Mouse (Mus musculus) lung, embryonic 16.5 days (tissue): ENCODE data around the gene Cyfip1. TPM values are rescaled to one million over a fixed set of nuclear protein-coding genes. Genes with fewer than 3 reads are reported as not detected.

Source experiments
- ATAC-seq: fragments of 200-750 bp; cut with Nextera tagmentation; 2 replicates; pipeline ENCODE4 v1.8.0; 2017; ENCODE audit warnings: low read depth, mild to moderate bottlenecking, moderate library complexity
- H3K27ac ChIP-seq: fragments of 300-500 bp; sonication (generic); 2 replicates; pipeline ENCODE4 v1.5.1; 2014; ENCODE audit warnings: mild to moderate bottlenecking, control low read depth, low read length
- H3K27me3 ChIP-seq: fragments of 300-500 bp; sonication (generic); 2 replicates; pipeline ENCODE4 v1.6.1; 2014; ENCODE audit warnings: low read depth, low read length, mixed read lengths; ENCODE audit not compliant: control insufficient read depth, insufficient read depth
- H3K36me3 ChIP-seq: fragments of 300-500 bp; sonication (generic); 2 replicates; pipeline ENCODE4 v1.6.1; 2014; ENCODE audit warnings: low read length; ENCODE audit not compliant: control insufficient read depth, insufficient read depth
- H3K4me1 ChIP-seq: fragments of 300-500 bp; sonication (generic); replicated peaks from 2 replicates; pipeline ENCODE4 v1.6.1; 2014; ENCODE audit warnings: low read length, mixed read lengths; ENCODE audit not compliant: control insufficient read depth, insufficient read depth
- H3K4me2 ChIP-seq: fragments of 300-500 bp; sonication (generic); 2 replicates; pipeline ENCODE4 v1.6.1; 2014; ENCODE audit warnings: low read depth, low read length, control low read depth
- H3K4me3 ChIP-seq: fragments of 300-500 bp; sonication (generic); 2 replicates; pipeline ENCODE4 v1.5.1; 2014; ENCODE audit warnings: mild to moderate bottlenecking, low read length, control low read depth
- H3K9ac ChIP-seq: fragments of 300-500 bp; sonication (generic); 2 replicates; pipeline ENCODE4 v1.6.1; 2014; ENCODE audit warnings: low read length, control low read depth
- H3K9me3 ChIP-seq: fragments of 300-500 bp; sonication (generic); 2 replicates; pipeline ENCODE4 v1.6.1; 2016; ENCODE audit warnings: low read length; ENCODE audit not compliant: control insufficient read depth
- WGBS: fragments of 180-500 bp; shearing (Covaris S2); extraction: QIAGEN DNeasy Blood & Tissue Kit; methylation state at CpG from one replicate; pipeline ENCODE4 v1.1.7; 2014; 5-methylcytosine and 5-hydroxymethylcytosine counted together
- polyA plus RNA-seq: library from polyadenylated mRNA; unstranded; fragments of >200 nt; fragmentation: Nextera tagmentation; extraction: Ambion mirVana; gene quantifications from 2 replicates; pipeline ENCODE4 v1.2.1, GENCODE M21; 2015

Cyfip1 gene
- polyA plus RNA-seq = 117 and 121 TPM in 2 replicates

DNA sequence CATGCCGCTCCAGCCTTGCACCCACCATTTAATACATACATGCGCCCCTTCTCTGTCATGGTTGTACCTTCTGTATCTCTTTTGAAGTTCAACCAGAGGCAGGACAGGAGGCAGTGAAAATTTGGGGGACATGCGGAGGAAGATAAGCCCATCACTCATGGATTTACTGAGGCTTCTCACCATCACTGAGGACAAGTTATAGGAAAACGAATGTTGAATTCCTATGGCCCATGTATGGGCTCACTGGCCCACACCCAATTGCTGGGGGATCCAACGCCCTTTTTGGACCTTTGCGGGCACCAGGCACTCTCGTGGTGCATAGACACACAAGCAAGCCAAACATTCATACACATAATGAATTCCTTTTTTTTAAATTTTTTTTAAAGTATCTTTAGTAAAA lies at the start of gene Cyfip1:
Cyfip1 (plus strand) TSS at position 301 of the 400 bp plus-strand sequence.
- H3K4me3 ChIP-seq = peak within 1 kb of the TSS; percentile 79
- peak within 1 kb of the TSS; percentile 91 for H3K4me2 ChIP-seq
- ATAC-seq = peak; percentile 11; the same call in 1 of the 2 replicates
- peak within 1 kb of the TSS; percentile 96 for H3K27ac ChIP-seq
- peaks cover 7% of the 10 kb centered on the region for H3K4me1 ChIP-seq
- H3K9ac ChIP-seq = peak within 1 kb of the TSS; percentile 91
- no peaks in the 10 kb centered on the region for H3K27me3 ChIP-seq
- H3K36me3 ChIP-seq = no peaks in the 10 kb centered on the region
- 44% methylated on average over 7 of the region's 7 CpGs for WGBS
- no peaks in the 10 kb centered on the region for H3K9me3 ChIP-seq

GRCm38 (mm10) chr7:55792280-55792679 lies 49.3 kb upstream of the Cyfip1 start:
- WGBS = 72% methylated on average over 3 of the region's 3 CpGs

GRCm38 (mm10) chr7:55793236-55793951 lies 48.2 kb upstream of the Cyfip1 start:
- Histone ChIP-seq H3K4me2 (peak overlapping the region; percentile 75), H3K4me3 (peak overlapping the region; percentile 89), H3K4me1 (peaks cover 12% of the 10 kb centered on the region; the same call in 1 of the 2 replicates), H3K36me3 (peaks cover 18% of the 10 kb centered on the region), H3K27ac (no peak overlapping the region), H3K27me3 (no peaks in the 10 kb centered on the region), H3K9me3 (no peaks in the 10 kb centered on the region), H3K9ac (peak overlapping the region; percentile 93)
- WGBS = 35% methylated on average over 13 of the region's 13 CpGs
- ATAC-seq = peak; percentile 19

More at GRCm38 (mm10) chr7:55792280-55792679, 49.3 kb upstream of the Cyfip1 start:
- Histone ChIP-seq H3K4me2 (no peak overlapping the region), H3K9ac (no peak overlapping the region), H3K4me3 (no peak overlapping the region), H3K4me1 (peaks cover 12% of the 10 kb centered on the region; the same call in 1 of the 2 replicates), H3K27me3 (no peaks in the 10 kb centered on the region), H3K27ac (no peak overlapping the region), H3K9me3 (no peaks in the 10 kb centered on the region), H3K36me3 (peaks cover 14% of the 10 kb centered on the region)
- ATAC-seq = no peak

GRCm38 (mm10) chr7:55793952-55794603 lies 47.5 kb upstream of the Cyfip1 start, which contains the start of gene Tubgcp5:
Gene Tubgcp5, plus strand, starts transcription at chr7:55794154.
- under 1% methylated on average over 51 of the region's 51 CpGs for WGBS
- ATAC-seq = peak; percentile 100

DNA sequence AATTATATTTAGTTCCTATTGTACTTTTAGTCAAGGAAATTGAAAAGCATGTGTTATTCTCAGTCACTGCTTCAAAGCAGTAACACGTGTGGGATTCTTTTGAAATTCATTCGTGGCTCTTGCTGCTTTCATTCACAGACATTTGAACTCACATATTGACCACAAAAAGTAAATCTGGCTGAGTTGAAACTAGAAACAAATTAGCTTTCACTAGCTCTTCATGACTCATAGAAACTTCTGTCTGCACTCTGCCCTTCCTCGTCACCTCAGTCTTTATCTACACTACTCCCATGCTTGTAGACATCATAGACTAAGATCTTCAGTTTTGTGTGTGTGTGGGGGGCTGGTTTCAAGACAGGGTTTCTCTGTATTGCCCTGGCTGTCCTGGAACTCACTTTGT lies 41.6 kb upstream of the Cyfip1 start:
- ATAC-seq = no peak
- H3K9ac ChIP-seq = no peak overlapping the region
- H3K36me3 ChIP-seq = peaks cover 44% of the 10 kb centered on the region
- H3K9me3 ChIP-seq = no peaks in the 10 kb centered on the region
- no peaks in the 10 kb centered on the region for H3K27me3 ChIP-seq
- H3K4me1 ChIP-seq = peaks cover 3% of the 10 kb centered on the region; the same call in 1 of the 2 replicates
- H3K4me3 ChIP-seq = no peak overlapping the region
- 92% methylated on average over 3 of the region's 3 CpGs for WGBS
- no peak overlapping the region for H3K27ac ChIP-seq
- H3K4me2 ChIP-seq = no peak overlapping the region

More at GRCm38 (mm10) chr7:55793952-55794603, 47.5 kb upstream of the Cyfip1 start, which contains the start of gene Tubgcp5:
- no peaks in the 10 kb centered on the region for H3K9me3 ChIP-seq
- no peaks in the 10 kb centered on the region for H3K27me3 ChIP-seq
- H3K4me3 ChIP-seq = peak within 1 kb of the TSS; percentile 89
- peak within 1 kb of the TSS; percentile 61 for H3K27ac ChIP-seq
- H3K36me3 ChIP-seq = peaks cover 20% of the 10 kb centered on the region
- peaks cover 12% of the 10 kb centered on the region; the same call in 1 of the 2 replicates for H3K4me1 ChIP-seq
- H3K4me2 ChIP-seq = peak within 1 kb of the TSS; percentile 75
- H3K9ac ChIP-seq = peak within 1 kb of the TSS; percentile 93

GRCm38 (mm10) chr7:55809967-55810366 lies 31.6 kb upstream of the Cyfip1 start:
- no peak for ATAC-seq
- H3K4me3 ChIP-seq = no peak overlapping the region
- H3K36me3 ChIP-seq = peaks cover 42% of the 10 kb centered on the region
- H3K27ac ChIP-seq = no peak overlapping the region
- H3K9me3 ChIP-seq = no peaks in the 10 kb centered on the region
- WGBS = 73% methylated on average over 2 of the region's 2 CpGs
- H3K9ac ChIP-seq = no peak overlapping the region
- H3K4me1 ChIP-seq = no peaks in the 10 kb centered on the region
- H3K4me2 ChIP-seq = no peak overlapping the region
- no peaks in the 10 kb centered on the region for H3K27me3 ChIP-seq

DNA sequence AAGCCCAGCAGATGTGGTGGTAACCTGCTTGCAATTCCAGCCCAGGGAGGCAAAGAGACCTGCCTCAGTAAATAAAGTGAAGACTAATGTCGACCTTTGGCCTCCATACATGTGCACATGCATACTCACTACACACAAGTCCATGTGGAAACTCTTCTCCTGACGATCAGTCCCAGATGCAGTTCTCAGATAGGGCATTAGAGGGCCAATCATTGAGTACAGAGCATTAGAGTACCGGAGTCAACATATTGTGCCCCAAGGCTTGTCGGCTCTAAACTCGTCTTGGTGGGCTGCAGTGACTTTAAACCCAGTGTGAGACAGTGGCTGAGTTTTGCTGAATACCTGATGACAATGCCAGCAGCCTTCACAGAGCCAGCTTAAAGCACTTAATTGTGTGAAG lies 17.1 kb upstream of the Cyfip1 start:
- no peak overlapping the region for H3K9ac ChIP-seq
- no peak for ATAC-seq
- no peak overlapping the region for H3K27ac ChIP-seq
- no peak overlapping the region for H3K4me3 ChIP-seq
- no peaks in the 10 kb centered on the region for H3K4me1 ChIP-seq
- H3K4me2 ChIP-seq = no peak overlapping the region
- 76% methylated on average over 5 of the region's 5 CpGs for WGBS
- H3K36me3 ChIP-seq = peaks cover 32% of the 10 kb centered on the region
- no peaks in the 10 kb centered on the region for H3K27me3 ChIP-seq
- H3K9me3 ChIP-seq = no peaks in the 10 kb centered on the region

DNA sequence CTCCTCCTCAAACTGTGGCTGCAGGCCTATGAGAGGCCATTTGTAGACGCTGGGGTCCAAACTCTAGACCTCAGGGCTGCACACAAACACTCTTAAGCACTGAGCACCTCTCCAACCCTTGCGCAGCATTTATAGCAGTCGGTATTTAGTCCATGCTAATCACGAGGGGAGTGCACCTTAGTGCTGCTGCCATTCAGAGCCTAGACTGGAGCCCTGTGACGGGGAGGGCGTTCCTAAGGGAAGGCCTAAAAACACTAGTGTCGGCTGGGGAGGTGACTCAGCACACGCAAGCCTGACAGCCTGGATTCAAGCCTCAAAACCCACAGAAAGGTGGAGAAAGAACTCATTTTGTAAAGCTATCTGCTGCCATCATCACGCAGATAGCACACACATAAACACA lies 14.0 kb upstream of the Cyfip1 start:
- Histone ChIP-seq H3K27me3 (no peaks in the 10 kb centered on the region), H3K9me3 (no peaks in the 10 kb centered on the region), H3K27ac (no peak overlapping the region), H3K36me3 (peaks cover 27% of the 10 kb centered on the region), H3K4me1 (no peaks in the 10 kb centered on the region), H3K9ac (no peak overlapping the region), H3K4me3 (no peak overlapping the region), H3K4me2 (no peak overlapping the region)
- ATAC-seq = no peak
- WGBS = 86% methylated on average over 9 of the region's 9 CpGs

DNA sequence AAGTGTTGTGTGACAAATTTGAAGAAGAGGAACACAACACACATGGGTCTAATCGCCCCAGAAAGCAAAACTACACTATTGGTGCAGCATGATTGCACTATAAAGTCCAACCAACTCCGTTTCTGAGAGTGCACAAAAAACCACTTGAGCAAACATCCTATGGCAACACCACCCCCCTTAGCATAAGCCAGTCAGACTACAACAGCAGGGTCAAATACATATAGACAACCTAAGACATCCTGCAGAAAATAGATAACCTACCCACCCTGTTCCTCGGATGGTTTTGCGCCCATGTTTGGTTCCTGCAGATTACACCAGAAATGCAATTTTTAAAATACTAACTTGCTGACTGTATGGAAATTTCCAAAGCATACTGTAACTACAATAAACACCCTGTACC lies 4.7 kb upstream of the Cyfip1 start:
- H3K27me3 ChIP-seq = no peaks in the 10 kb centered on the region
- no peaks in the 10 kb centered on the region; the same call in 1 of the 2 replicates for H3K4me1 ChIP-seq
- no peaks in the 10 kb centered on the region for H3K9me3 ChIP-seq
- ATAC-seq = no peak
- no peaks in the 10 kb centered on the region for H3K36me3 ChIP-seq
- no peak overlapping the region for H3K4me3 ChIP-seq
- no peak overlapping the region for H3K27ac ChIP-seq
- H3K4me2 ChIP-seq = no peak overlapping the region
- no peak overlapping the region for H3K9ac ChIP-seq
- 79% methylated on average over 4 of the region's 4 CpGs for WGBS
